Mouse (Mus musculus): Measurements from ENCODE around the gene Lrch3. TPM values are rescaled to one million over a fixed set of nuclear protein-coding genes. Genes with fewer than 3 reads are reported as not detected.

Lrch3 gene
- total and polyA plus RNA-seq, 3 experiments = 9.9 to 77.1 (median 33.1) TPM

DNA sequence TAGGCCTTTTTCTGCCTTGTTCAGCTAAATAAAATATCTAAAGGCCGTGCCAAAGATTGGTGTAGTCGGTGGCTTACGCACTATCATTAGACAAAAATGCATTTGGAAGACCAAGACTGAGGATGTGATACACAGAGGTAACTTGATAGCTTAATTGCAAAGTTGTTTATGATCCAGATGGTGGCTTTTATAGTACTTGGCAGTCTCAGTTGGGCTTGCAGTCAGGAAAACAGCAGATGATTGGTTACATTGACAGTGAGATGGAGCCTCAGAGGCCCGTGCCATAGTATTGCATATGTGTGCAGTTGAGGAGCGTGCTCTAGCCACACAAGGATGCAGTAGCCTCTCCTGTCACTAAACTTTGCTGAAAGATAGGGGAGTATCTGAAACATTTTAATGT, 28.8 kb downstream of the Lrch3 start:
- Histone ChIP-seq H3K27me3 (ENCODE audit: insufficient read depth, low read length) (no peaks in the 10 kb centered on the region), H3K36me3 (replicated peaks) (peaks cover 9% of the 10 kb centered on the region), H3K4me3 (ENCODE audit: low read depth, low read length) (no peak overlapping the region), H3K9me3 (replicated peaks) (peaks cover 9% of the 10 kb centered on the region; the same call in 1 of the 2 replicates), H3K4me1 (ENCODE audit: insufficient read depth, low read depth, low read length) (peaks cover 4% of the 10 kb centered on the region; the same call in 1 of the 2 replicates)
- ATAC-seq (ENCODE audit: extremely low read depth, insufficient number of reproducible peaks, low FRiP score, poor library complexity, severe bottlenecking) (no peak), DNase-seq (ENCODE audit: low spot score) (no peak)
- no peak for TF ChIP-seq TAL1 (conservative IDR thresholded peaks at IDR 0.05; ENCODE audit: low read depth, low read length)
- no peak for TF ChIP-seq CTCF (IDR thresholded peaks at IDR 0.05; ENCODE audit: low read depth, low read length)
- no peak for TF ChIP-seq GATA1 (IDR thresholded peaks at IDR 0.05; ENCODE audit: borderline replicate concordance, low read length)
- no peak for TF ChIP-seq POLR2AphosphoS5 (IDR thresholded peaks at IDR 0.05; ENCODE audit: insufficient replicate concordance, low read depth, low read length)
- TF ChIP-seq GATA2 (IDR thresholded peaks at IDR 0.05; ENCODE audit: borderline replicate concordance, low read depth, low read length) = no peak

DNA sequence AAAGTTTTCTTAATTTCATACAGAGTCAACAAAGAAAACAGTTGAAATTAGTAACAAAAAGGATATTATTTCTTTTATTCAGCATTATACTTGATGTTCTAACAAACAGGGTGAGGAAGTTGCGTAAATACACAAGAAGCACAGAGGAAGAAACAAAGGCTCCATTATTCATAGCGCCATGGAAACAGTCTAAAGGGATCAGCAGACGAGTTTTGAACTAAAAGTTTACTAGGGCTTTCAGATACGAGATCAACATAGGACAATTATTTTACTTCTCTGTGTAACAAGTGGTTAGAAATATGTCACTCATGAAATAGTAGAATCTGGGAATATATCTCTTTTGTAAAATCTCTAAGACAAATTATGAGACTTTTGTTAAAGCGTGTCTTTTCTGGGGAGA, 31.5 kb downstream of the Lrch3 start:
- DNase-seq (ENCODE audit: low spot score) (no peak), ATAC-seq (ENCODE audit: extremely low read depth, insufficient number of reproducible peaks, low FRiP score, poor library complexity, severe bottlenecking) (no peak)
- Histone ChIP-seq H3K4me3 (ENCODE audit: low read depth, low read length) (no peak overlapping the region), H3K27me3 (ENCODE audit: insufficient read depth, low read length) (no peaks in the 10 kb centered on the region), H3K9me3 (replicated peaks) (peaks cover 9% of the 10 kb centered on the region; the same call in 1 of the 2 replicates), H3K36me3 (replicated peaks) (peaks cover 16% of the 10 kb centered on the region), H3K4me1 (ENCODE audit: insufficient read depth, low read depth, low read length) (peaks cover 7% of the 10 kb centered on the region)
- TF ChIP-seq POLR2AphosphoS5 (IDR thresholded peaks at IDR 0.05; ENCODE audit: insufficient replicate concordance, low read depth, low read length) (no peak), GATA2 (IDR thresholded peaks at IDR 0.05; ENCODE audit: borderline replicate concordance, low read depth, low read length) (no peak), TAL1 (conservative IDR thresholded peaks at IDR 0.05; ENCODE audit: low read depth, low read length) (no peak), GATA1 (IDR thresholded peaks at IDR 0.05; ENCODE audit: borderline replicate concordance, low read length) (no peak), CTCF (IDR thresholded peaks at IDR 0.05; ENCODE audit: low read depth, low read length) (no peak)

DNA sequence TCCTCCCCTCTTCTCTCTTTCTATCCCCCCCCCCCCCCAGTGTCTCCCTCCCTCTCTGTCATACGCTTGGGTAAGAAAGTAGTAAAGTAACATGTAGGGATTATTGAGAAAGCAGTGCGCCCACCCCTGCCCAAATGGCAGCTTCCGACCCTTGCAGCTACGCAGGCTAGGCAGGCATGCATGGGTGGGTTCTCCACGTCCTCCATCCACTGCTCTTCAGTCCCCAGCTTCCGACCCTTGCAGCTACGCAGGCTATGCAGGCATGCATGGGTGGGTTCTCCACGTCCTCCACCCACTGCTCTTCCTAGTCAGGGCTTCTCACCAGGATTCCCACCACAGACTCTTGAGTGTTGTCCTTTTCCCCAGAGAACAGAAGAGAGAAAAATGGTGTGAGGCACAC, 34.1 kb downstream of the Lrch3 start:
- H3K36me3 ChIP-seq (replicated peaks) = peaks cover 21% of the 10 kb centered on the region
- H3K4me3 ChIP-seq (ENCODE audit: low read depth, low read length) = no peak overlapping the region
- no peak for ATAC-seq (ENCODE audit: extremely low read depth, insufficient number of reproducible peaks, low FRiP score, poor library complexity, severe bottlenecking)
- DNase-seq (ENCODE audit: low spot score) = no peak
- no peaks in the 10 kb centered on the region for H3K27me3 ChIP-seq (ENCODE audit: insufficient read depth, low read length)
- TF ChIP-seq CTCF (IDR thresholded peaks at IDR 0.05; ENCODE audit: low read depth, low read length) (no peak), POLR2AphosphoS5 (IDR thresholded peaks at IDR 0.05; ENCODE audit: insufficient replicate concordance, low read depth, low read length) (no peak), TAL1 (conservative IDR thresholded peaks at IDR 0.05; ENCODE audit: low read depth, low read length) (no peak), GATA2 (IDR thresholded peaks at IDR 0.05; ENCODE audit: borderline replicate concordance, low read depth, low read length) (no peak), GATA1 (IDR thresholded peaks at IDR 0.05; ENCODE audit: borderline replicate concordance, low read length) (no peak)
- peaks cover 4% of the 10 kb centered on the region; the same call in 1 of the 2 replicates for H3K9me3 ChIP-seq (replicated peaks)
- H3K4me1 ChIP-seq (ENCODE audit: insufficient read depth, low read depth, low read length) = peaks cover 7% of the 10 kb centered on the region

DNA sequence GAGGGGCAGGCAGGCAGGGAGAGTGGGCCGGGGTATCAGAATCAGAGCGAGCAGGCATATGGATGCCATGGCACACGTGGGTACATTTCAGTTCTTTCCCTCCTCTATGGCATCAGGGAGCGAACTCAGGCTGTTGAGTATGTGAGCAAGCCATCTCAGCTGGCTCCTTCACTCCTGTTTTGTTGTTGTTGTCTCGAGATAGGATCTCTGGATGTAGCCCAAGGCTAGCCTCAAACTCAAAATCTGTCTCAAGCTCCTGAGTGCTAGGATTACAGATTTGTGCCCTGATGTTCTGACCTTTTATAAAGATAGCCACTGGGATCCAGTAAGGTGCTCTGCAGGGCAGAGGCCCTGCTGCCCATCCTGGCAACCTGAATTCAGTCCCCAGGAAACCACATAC, 34.8 kb downstream of the Lrch3 start:
- TF ChIP-seq GATA1 (IDR thresholded peaks at IDR 0.05; ENCODE audit: borderline replicate concordance, low read length) (no peak), POLR2AphosphoS5 (IDR thresholded peaks at IDR 0.05; ENCODE audit: insufficient replicate concordance, low read depth, low read length) (no peak), GATA2 (IDR thresholded peaks at IDR 0.05; ENCODE audit: borderline replicate concordance, low read depth, low read length) (no peak), CTCF (IDR thresholded peaks at IDR 0.05; ENCODE audit: low read depth, low read length) (no peak)
- DNase-seq (ENCODE audit: low spot score) (no peak), ATAC-seq (ENCODE audit: extremely low read depth, insufficient number of reproducible peaks, low FRiP score, poor library complexity, severe bottlenecking) (no peak)
- Histone ChIP-seq H3K27me3 (ENCODE audit: insufficient read depth, low read length) (no peaks in the 10 kb centered on the region), H3K9me3 (replicated peaks) (peaks cover 4% of the 10 kb centered on the region; the same call in 1 of the 2 replicates), H3K36me3 (replicated peaks) (peaks cover 21% of the 10 kb centered on the region), H3K4me3 (ENCODE audit: low read depth, low read length) (no peak overlapping the region), H3K4me1 (ENCODE audit: insufficient read depth, low read depth, low read length) (peaks cover 7% of the 10 kb centered on the region)

DNA sequence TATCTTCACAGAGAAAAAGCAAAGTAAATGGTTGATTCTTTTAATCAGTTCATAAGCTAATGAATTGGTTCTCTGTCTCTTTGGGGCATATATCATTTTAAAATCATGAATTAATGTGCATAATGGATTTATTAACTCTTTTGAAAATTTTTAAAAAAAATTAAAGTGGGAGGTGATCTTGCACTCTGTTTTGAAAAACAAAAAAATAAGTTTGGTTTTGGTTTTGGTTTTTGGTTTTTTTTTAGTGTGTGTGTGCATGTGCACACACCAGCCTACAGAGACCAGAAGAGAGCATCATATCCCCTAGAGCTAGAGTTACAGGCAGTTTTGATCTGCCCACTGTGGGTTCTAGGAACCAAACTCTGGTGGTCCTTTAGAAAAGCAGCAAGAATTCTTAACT, 35.4 kb downstream of the Lrch3 start:
- DNase-seq (ENCODE audit: low spot score) (no peak), ATAC-seq (ENCODE audit: extremely low read depth, insufficient number of reproducible peaks, low FRiP score, poor library complexity, severe bottlenecking) (no peak)
- H3K36me3 ChIP-seq (replicated peaks) = peaks cover 27% of the 10 kb centered on the region
- no peak overlapping the region for H3K4me3 ChIP-seq (ENCODE audit: low read depth, low read length)
- no peaks in the 10 kb centered on the region for H3K27me3 ChIP-seq (ENCODE audit: insufficient read depth, low read length)
- peaks cover 7% of the 10 kb centered on the region for H3K4me1 ChIP-seq (ENCODE audit: insufficient read depth, low read depth, low read length)
- TF ChIP-seq POLR2AphosphoS5 (IDR thresholded peaks at IDR 0.05; ENCODE audit: insufficient replicate concordance, low read depth, low read length) (no peak), GATA2 (IDR thresholded peaks at IDR 0.05; ENCODE audit: borderline replicate concordance, low read depth, low read length) (no peak), TAL1 (conservative IDR thresholded peaks at IDR 0.05; ENCODE audit: low read depth, low read length) (no peak)
- peaks cover 4% of the 10 kb centered on the region; the same call in 1 of the 2 replicates for H3K9me3 ChIP-seq (replicated peaks)

DNA sequence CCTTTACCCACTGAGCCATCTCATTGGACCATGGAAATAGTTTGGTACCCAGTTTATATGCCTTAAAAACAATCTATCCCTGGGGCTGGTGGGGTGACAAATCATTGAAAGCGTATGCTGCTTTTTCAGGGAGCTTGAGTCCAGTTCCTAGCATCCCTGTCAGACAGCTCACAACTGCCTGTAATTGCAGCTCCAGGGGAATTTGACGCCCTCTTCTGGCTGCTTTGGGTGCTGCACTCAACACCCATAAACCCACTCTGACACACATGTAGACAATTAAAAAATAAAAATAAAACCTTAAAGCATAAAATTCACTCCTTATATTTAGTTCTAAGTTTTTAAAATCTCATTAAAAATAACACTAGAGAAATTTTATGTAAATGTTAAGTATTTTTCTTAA, 37.2 kb downstream of the Lrch3 start:
- ATAC-seq (ENCODE audit: extremely low read depth, insufficient number of reproducible peaks, low FRiP score, poor library complexity, severe bottlenecking) (no peak), DNase-seq (ENCODE audit: low spot score) (no peak)
- H3K27me3 ChIP-seq (ENCODE audit: insufficient read depth, low read length) = no peaks in the 10 kb centered on the region
- peaks cover 7% of the 10 kb centered on the region for H3K4me1 ChIP-seq (ENCODE audit: insufficient read depth, low read depth, low read length)
- H3K36me3 ChIP-seq (replicated peaks) = peaks cover 38% of the 10 kb centered on the region
- no peak for TF ChIP-seq TAL1 (conservative IDR thresholded peaks at IDR 0.05; ENCODE audit: low read depth, low read length)
- TF ChIP-seq GATA1 (IDR thresholded peaks at IDR 0.05; ENCODE audit: borderline replicate concordance, low read length) = no peak
- TF ChIP-seq POLR2AphosphoS5 (IDR thresholded peaks at IDR 0.05; ENCODE audit: insufficient replicate concordance, low read depth, low read length) = no peak
- TF ChIP-seq CTCF (IDR thresholded peaks at IDR 0.05; ENCODE audit: low read depth, low read length) = no peak
- no peak for TF ChIP-seq GATA2 (IDR thresholded peaks at IDR 0.05; ENCODE audit: borderline replicate concordance, low read depth, low read length)
- H3K9me3 ChIP-seq (replicated peaks) = peaks cover under 1% of the 10 kb centered on the region; the same call in 1 of the 2 replicates
- no peak overlapping the region for H3K4me3 ChIP-seq (ENCODE audit: low read depth, low read length)
